Mouse (Mus musculus): ENCODE data around the gene Csf2rb2. TPM values are rescaled to one million over a fixed set of nuclear protein-coding genes. Genes with fewer than 3 reads are reported as not detected.
"Not testable (repeated sequence)": the region's sequence is repeated elsewhere in the genome, so short reads cannot be mapped to it uniquely, and the experiment has no call there.

Csf2rb2 gene
- total RNA-seq, 2 experiments from 2014 or later = 1.7 to 4.7 TPM

- peak; percentile 47 for ATAC-seq (replicated peaks; ENCODE audit: poor library complexity)
These were observed 13.0 kb upstream of the Csf2rb2 start for GRCm38 (mm10) chr15:78318338-78319171.

GRCm38 (mm10) chr15:78313659-78314058 lies 8.1 kb upstream of the Csf2rb2 start:
- not testable (repeated sequence) for ATAC-seq (replicated peaks; ENCODE audit: poor library complexity)

- ATAC-seq (replicated peaks; ENCODE audit: poor library complexity) = peak; percentile 64
These were observed 7.1 kb upstream of the Csf2rb2 start for GRCm38 (mm10) chr15:78312421-78313233.

DNA sequence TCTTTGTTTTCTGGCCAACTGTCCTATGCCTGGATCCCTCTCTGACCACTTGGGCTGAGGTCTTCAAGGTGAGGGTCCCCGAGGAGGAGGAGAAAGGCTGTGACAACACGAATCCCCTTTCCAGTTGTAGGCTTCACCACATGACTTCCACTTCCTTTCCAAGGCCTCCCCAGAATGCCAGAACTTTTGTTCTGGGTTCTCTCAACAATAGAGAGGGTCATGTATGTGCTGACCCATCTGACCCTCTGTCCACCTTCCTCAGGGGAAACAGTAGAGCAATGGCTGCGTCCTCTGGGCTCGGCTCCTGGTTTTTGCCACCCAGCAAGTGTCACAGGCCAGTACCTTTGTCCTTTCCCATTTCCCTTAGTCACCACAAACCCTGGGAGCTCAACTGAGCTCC lies 5.5 kb upstream of the Csf2rb2 start:
- ATAC-seq (replicated peaks; ENCODE audit: poor library complexity) = no peak

DNA sequence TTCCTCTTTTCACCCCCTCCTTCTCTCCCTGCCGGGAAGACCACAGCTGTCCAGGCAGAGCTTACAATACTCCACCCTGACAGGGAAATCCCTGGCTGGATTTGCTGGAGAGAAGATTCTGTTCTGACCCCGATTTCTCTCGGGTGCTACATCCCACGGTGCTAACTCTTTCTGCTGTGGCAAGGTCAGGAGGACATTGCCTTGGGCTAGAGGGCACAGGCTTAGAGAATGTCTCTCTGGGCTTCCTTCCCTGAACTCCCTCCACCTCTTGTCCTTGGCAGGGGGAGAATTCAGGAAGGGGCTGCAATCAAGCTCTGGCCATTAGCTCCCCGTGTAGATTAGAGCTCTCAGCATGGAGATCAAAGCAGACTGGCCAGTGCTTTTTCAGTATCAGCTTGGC lies 4.3 kb upstream of the Csf2rb2 start:
- ATAC-seq (replicated peaks; ENCODE audit: poor library complexity) = no peak

DNA sequence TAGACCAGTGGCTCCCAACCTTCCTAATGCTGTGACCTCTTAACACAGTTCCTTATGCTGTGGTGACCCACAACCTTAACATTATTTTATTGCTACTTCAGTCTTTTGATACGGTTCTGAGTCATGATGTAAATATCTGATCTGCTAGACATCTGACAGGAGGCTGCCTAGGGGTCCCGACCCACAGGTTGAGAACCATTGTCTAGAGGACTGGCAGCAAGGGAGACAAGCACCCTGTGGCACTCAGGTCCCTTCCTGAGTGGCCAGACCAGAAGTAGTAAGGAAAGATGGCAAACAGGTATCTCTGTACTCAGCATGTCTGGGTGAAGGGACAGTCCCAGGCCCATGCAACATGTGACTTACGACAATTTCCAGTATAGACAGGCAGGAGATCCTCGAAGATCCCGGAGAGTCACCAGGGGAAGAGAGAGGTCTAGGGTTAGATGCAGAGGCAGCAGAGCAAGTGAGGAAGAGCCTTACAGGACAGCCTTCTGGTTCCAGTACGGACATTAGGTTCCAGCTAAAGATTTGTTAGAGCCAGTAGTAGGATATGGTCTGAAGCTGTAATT lies 1.8 kb downstream of the Csf2rb2 start:
- no peak for ATAC-seq (replicated peaks; ENCODE audit: poor library complexity)

GRCm38 (mm10) chr15:78302718-78303117 lies 2.8 kb downstream of the Csf2rb2 start:
- no peak for ATAC-seq (replicated peaks; ENCODE audit: poor library complexity)

DNA sequence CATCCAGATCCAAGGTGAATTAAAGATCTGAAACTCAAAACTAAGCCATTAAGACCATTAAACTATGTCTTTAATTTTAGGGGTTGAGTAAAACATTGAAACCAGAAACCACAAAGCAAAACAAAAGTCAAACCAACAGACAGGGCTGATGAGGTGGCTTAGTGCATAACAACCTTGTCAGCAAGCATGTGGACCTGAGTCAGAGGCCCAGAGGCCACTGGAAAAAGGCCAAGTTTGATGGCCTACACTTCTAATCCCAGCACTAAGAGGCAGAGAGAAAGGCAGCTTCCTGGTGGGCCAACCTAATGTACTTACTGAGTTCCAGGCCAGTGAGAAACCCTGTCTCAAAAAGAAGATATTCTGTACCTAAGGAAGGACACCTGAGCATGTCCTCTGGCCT lies 4.7 kb downstream of the Csf2rb2 start:
- no peak for ATAC-seq (replicated peaks; ENCODE audit: poor library complexity)

- peak; percentile 52 for ATAC-seq (replicated peaks; ENCODE audit: poor library complexity)
These were observed 5.9 kb downstream of the Csf2rb2 start for GRCm38 (mm10) chr15:78299641-78300040.

- ATAC-seq (replicated peaks; ENCODE audit: poor library complexity) = no peak
These were observed 7.0 kb downstream of the Csf2rb2 start for GRCm38 (mm10) chr15:78298558-78298957.

GRCm38 (mm10) chr15:78293716-78294115 lies 11.8 kb downstream of the Csf2rb2 start:
- no peak for ATAC-seq (replicated peaks; ENCODE audit: poor library complexity)

- not testable (repeated sequence) for ATAC-seq (replicated peaks; ENCODE audit: poor library complexity)
These were observed 12.3 kb downstream of the Csf2rb2 start for GRCm38 (mm10) chr15:78293228-78293627.

DNA sequence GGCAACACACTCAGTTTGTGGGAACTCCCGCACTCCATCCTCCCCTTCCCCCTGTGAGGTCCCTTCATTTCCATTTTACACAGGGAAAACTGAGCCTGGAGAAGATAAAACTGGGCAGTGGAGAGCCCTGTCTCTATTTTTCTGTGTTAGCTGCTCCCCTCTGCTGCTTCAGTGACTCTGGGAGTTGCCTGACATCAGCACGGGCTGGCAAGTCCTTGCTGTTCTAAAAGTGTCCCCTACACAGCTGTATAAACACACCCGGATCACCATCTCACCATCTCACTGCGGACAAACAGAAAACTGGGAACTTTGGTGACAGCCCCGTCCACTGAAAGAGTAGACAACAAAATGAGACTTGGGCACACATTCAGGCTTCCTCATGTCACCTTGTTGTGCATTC lies 15.7 kb downstream of the Csf2rb2 start:
- not testable (repeated sequence) for ATAC-seq (replicated peaks; ENCODE audit: poor library complexity)

GRCm38 (mm10) chr15:78287941-78288340 lies 17.6 kb downstream of the Csf2rb2 start:
- ATAC-seq (replicated peaks; ENCODE audit: poor library complexity) = no peak

DNA sequence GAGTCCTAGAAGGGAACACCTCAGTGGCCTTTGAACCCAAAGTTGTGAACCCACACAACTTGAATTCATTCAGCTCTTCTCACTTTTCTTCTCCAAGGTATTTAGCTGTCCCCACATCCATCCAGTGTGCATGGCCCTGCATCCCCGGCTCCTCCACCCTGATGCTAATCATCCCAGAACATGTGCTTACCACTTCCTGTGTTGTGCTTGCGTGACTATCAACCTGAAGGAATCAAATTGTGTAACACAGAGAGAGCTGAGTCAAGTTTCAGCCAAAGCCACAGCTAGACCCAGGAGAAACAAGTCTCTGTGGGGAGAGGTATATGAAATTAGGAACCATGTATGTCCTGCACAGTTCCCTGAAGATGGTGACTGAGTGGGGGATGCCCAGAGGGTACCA lies 27.2 kb downstream of the Csf2rb2 start:
- peak; percentile 81 for ATAC-seq (replicated peaks; ENCODE audit: poor library complexity)

GRCm38 (mm10) chr15:78271208-78271607 lies 34.3 kb downstream of the Csf2rb2 start:
- ATAC-seq (replicated peaks; ENCODE audit: poor library complexity) = 0 out of 2 replicates have a peak, but pooled peaks have one; percentile 26

GRCm38 (mm10) chr15:78267865-78268264 lies 37.7 kb downstream of the Csf2rb2 start:
- ATAC-seq (replicated peaks; ENCODE audit: poor library complexity) = peak; percentile 95

- no peak for ATAC-seq (replicated peaks; ENCODE audit: poor library complexity)
These were observed 38.1 kb downstream of the Csf2rb2 start for GRCm38 (mm10) chr15:78267441-78267840.

- ATAC-seq (replicated peaks; ENCODE audit: poor library complexity) = no peak
These were observed 42.2 kb downstream of the Csf2rb2 start for GRCm38 (mm10) chr15:78263286-78263685.

GRCm38 (mm10) chr15:78260668-78261333 lies 44.7 kb downstream of the Csf2rb2 start:
- 0 out of 2 replicates have a peak, but pooled peaks have one; percentile 10 for ATAC-seq (replicated peaks; ENCODE audit: poor library complexity)
